Mouse (Mus musculus): ENCODE measurements around the gene Tssk3. TPM values are rescaled to one million over a fixed set of nuclear protein-coding genes. Genes with fewer than 3 reads are reported as not detected.

The Tssk3 gene
- total and polyA plus RNA-seq, 3 experiments, result 0.13 TPM; not detected in 2

DNA sequence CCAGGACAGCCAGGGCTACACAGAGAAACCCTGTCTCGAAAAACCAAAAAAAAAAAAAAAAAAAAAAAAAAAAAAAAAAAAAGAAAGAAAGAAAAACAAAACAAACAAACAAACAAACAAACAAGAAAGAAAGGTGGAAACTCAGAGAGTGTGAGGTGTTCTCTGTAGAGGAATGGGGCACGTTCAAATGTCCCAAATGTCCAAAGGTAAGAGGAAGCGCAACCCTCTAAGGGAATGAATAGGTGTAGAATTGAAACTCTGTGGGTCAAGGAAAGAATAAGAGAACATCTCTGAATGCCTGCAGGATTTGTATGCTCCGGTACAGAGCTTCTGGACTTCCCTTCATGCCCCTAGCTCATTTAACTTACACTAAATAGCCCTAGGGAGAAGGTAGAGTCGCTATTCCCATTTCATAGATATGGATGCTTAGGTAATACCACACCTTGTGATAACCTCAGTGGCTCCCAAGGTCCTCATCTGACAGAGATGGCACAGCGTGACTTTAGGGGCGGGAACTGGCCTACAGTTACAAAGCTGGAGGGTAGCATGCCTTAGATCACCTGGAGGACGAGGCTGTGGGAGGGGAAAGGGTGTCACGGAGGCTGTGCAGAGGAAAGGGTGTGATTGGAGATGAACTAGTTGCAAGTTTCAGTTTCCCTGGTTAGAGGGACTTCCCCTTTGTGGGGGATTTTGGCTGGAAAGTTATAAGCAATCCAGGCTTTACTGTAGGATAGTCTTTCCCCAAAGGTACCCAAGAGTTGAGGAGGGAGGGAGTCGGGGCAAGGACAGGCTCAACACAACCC is 16.8 kb upstream of the Tssk3 start:
- Histone ChIP-seq H3K4me3 (replicated peaks in 1 of 3; ENCODE audit: low read depth in 2 of 3, low read length in 2 of 3, poor library complexity in 1 of 3) (peak overlapping the region in 2 of 3 experiments; percentile 24 to 47), H3K4me2 (ENCODE audit: insufficient read depth, low read depth, poor library complexity, severe bottlenecking) (peak overlapping the region; percentile 88), H3K79me2 (replicated peaks; ENCODE audit: control insufficient read depth, extremely low read depth, insufficient read depth, poor library complexity, severe bottlenecking) (no peaks in the 10 kb centered on the region), H3K9ac (ENCODE audit: insufficient read depth, low read depth) (0 out of 2 replicates have a peak overlapping the region, but pooled peaks have one; percentile 4), H3K27ac (ENCODE audit: insufficient read depth, low read depth) (peak overlapping the region; percentile 18; the same call in 1 of the 2 replicates), H3K27me3 (replicated peaks) (peaks cover 4% of the 10 kb centered on the region), H3K9me3 (replicated peaks; ENCODE audit: low read length) (no peaks in the 10 kb centered on the region), H3K36me3 (replicated peaks in 1 of 2; ENCODE audit: control insufficient read depth in 1 of 2, insufficient read depth in 1 of 2, low read length in 1 of 2) (no peaks in the 10 kb centered on the region), H3K4me1 (ENCODE audit: control insufficient read depth in 1 of 2, insufficient read depth in 2 of 2) (peaks cover 7 to 61% of the 10 kb centered on the region in 2 experiments)
- peak; percentile 74 for DNase-seq (ENCODE audit: extremely low read depth)
- dilution Hi-C loops (cut with MboI; ENCODE audit: extremely low pct_ligation_motif_present, extremely low pct_unique_long_range_greater_than_20kb, low sequenced_read_pairs) (no loop called here), in situ Hi-C loops (cut with MboI; ENCODE audit: low pct_ligation_motif_present, low pct_unique_long_range_greater_than_20kb, low sequenced_read_pairs) (no loop called here)
- TF ChIP-seq TCF12 (IDR thresholded peaks at IDR 0.05; ENCODE audit: low read depth, low read length) (0 out of 2 replicates have a peak, but pooled peaks have one; percentile 29), MEF2A (IDR thresholded peaks at IDR 0.05; ENCODE audit: borderline replicate concordance, low read depth, low read length) (peak; percentile 22; the same call in 1 of the 2 replicates), USF2 (conservative IDR thresholded peaks at IDR 0.05; ENCODE audit: low read depth, low read length) (no peak), MAX (IDR thresholded peaks at IDR 0.05; ENCODE audit: low read length) (peak; percentile 74), MAZ (IDR thresholded peaks at IDR 0.05; ENCODE audit: low read depth, low read length) (peak; percentile 68; the same call in 1 of the 2 replicates), IRF4 (IDR thresholded peaks at IDR 0.05; ENCODE audit: low read depth, low read length) (peak; percentile 63; the same call in 1 of the 2 replicates), ETS1 (conservative IDR thresholded peaks at IDR 0.05; ENCODE audit: low read depth, low read length) (0 out of 2 replicates have a peak, but pooled peaks have one; percentile 25), KAT2A (IDR thresholded peaks at IDR 0.05; ENCODE audit: insufficient replicate concordance, low read length) (no peak), POLR2A (IDR thresholded peaks at IDR 0.05; ENCODE audit: low read depth, low read length) (0 out of 2 replicates have a peak, but pooled peaks have one; percentile 24), USF1 (IDR thresholded peaks at IDR 0.05; ENCODE audit: low read depth, low read length) (no peak), ZNF384 (IDR thresholded peaks at IDR 0.05; ENCODE audit: low read depth, low read length) (peak; percentile 75), MXI1 (IDR thresholded peaks at IDR 0.05; ENCODE audit: low read depth, low read length) (peak; percentile 64; the same call in 1 of the 2 replicates), NRF1 (IDR thresholded peaks at IDR 0.05; ENCODE audit: low read depth, low read length) (peak; percentile 75), EP300 (IDR thresholded peaks at IDR 0.05; ENCODE audit: low read length) (peak; percentile 62), SIN3A (IDR thresholded peaks at IDR 0.05; ENCODE audit: low read length) (peak; percentile 59; the same call in 1 of the 2 replicates), JUN (IDR thresholded peaks at IDR 0.05; ENCODE audit: insufficient read depth, low read depth, low read length) (no peak)

GRCm38 (mm10) chr4:129505511-129505910 is 14.7 kb upstream of the Tssk3 start:
- dilution Hi-C loops (cut with MboI; ENCODE audit: extremely low pct_ligation_motif_present, extremely low pct_unique_long_range_greater_than_20kb, low sequenced_read_pairs) (no loop called here), in situ Hi-C loops (cut with MboI; ENCODE audit: low pct_ligation_motif_present, low pct_unique_long_range_greater_than_20kb, low sequenced_read_pairs) (no loop called here)
- H3K27ac ChIP-seq (ENCODE audit: insufficient read depth, low read depth), result no peak overlapping the region
- H3K9me3 ChIP-seq (replicated peaks; ENCODE audit: low read length), result no peaks in the 10 kb centered on the region
- no peak overlapping the region for H3K9ac ChIP-seq (ENCODE audit: insufficient read depth, low read depth)
- TF ChIP-seq RCOR1 (conservative IDR thresholded peaks at IDR 0.05; ENCODE audit: low read depth, low read length) (no peak), ZKSCAN1 (IDR thresholded peaks at IDR 0.05; ENCODE audit: borderline replicate concordance, low read depth, low read length) (no peak), MYC (IDR thresholded peaks at IDR 0.05; ENCODE audit: low read depth, low read length) (no peak), IRF4 (IDR thresholded peaks at IDR 0.05; ENCODE audit: low read depth, low read length) (no peak), ETS1 (conservative IDR thresholded peaks at IDR 0.05; ENCODE audit: low read depth, low read length) (no peak), ELF1 (IDR thresholded peaks at IDR 0.05; ENCODE audit: low read depth, low read length) (no peak), ZMIZ1 (IDR thresholded peaks at IDR 0.05; ENCODE audit: low read depth, low read length) (no peak), NRF1 (IDR thresholded peaks at IDR 0.05; ENCODE audit: low read depth, low read length) (no peak), MEF2A (IDR thresholded peaks at IDR 0.05; ENCODE audit: borderline replicate concordance, low read depth, low read length) (no peak), PAX5 (IDR thresholded peaks at IDR 0.05; ENCODE audit: low read length) (no peak), HCFC1 (IDR thresholded peaks at IDR 0.05; ENCODE audit: low read depth, low read length) (no peak), NELFE (IDR thresholded peaks at IDR 0.05; ENCODE audit: low read depth, low read length) (no peak), SIN3A (IDR thresholded peaks at IDR 0.05; ENCODE audit: low read length) (no peak), BHLHE40 (IDR thresholded peaks at IDR 0.05; ENCODE audit: low read depth, low read length) (no peak), ZNF384 (IDR thresholded peaks at IDR 0.05; ENCODE audit: low read depth, low read length) (no peak), ZC3H11A (IDR thresholded peaks at IDR 0.05; ENCODE audit: low read depth, low read length) (no peak), JUN (IDR thresholded peaks at IDR 0.05; ENCODE audit: insufficient read depth, low read depth, low read length) (no peak)
- H3K36me3 ChIP-seq (replicated peaks in 1 of 2; ENCODE audit: control insufficient read depth in 1 of 2, insufficient read depth in 1 of 2, low read length in 1 of 2), result no peaks in the 10 kb centered on the region
- no peak for DNase-seq (ENCODE audit: extremely low read depth)
- no peaks in the 10 kb centered on the region for H3K79me2 ChIP-seq (replicated peaks; ENCODE audit: control insufficient read depth, extremely low read depth, insufficient read depth, poor library complexity, severe bottlenecking)
- H3K4me2 ChIP-seq (ENCODE audit: insufficient read depth, low read depth, poor library complexity, severe bottlenecking), result no peak overlapping the region
- H3K27me3 ChIP-seq (replicated peaks), result no peaks in the 10 kb centered on the region
- H3K4me1 ChIP-seq (ENCODE audit: control insufficient read depth in 1 of 2, insufficient read depth in 2 of 2), result peaks cover 11 to 66% of the 10 kb centered on the region in 2 experiments
- H3K4me3 ChIP-seq (replicated peaks in 1 of 3; ENCODE audit: low read depth in 2 of 3, low read length in 2 of 3, poor library complexity in 1 of 3), result no peak overlapping the region
